Mouse (Mus musculus): ENCODE data around the gene Nsun2.

DNA sequence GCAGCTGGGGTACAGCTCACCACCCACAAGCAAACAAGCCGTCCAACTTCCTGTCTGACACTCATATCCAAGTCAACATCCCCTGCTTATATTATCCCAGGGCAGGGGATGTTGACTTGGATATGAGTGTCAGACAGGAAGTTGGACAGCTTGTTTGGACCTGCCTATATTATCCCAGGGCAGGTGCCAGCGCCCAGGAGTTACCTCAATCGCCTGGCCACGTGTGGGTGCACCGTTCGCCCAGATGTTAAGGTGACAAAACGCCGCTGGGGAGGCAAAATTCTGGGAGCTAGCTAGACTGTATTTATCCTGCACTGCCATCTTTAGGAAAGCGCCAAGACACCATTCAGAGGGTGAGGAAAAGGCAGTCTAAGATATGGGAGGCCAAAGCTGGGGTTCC is 43.8 kb upstream of the Nsun2 start:
- TF ChIP-seq CTCF (IDR thresholded peaks at IDR 0.05; ENCODE audit: extremely low read depth, insufficient read depth, low read length) = no peak
- TF ChIP-seq POLR2A (IDR thresholded peaks at IDR 0.05; ENCODE audit: extremely low read depth, insufficient read depth, low read length) = no peak

Data from cortical plate, adult 2 months (tissue).